In the genomic region with DNA sequence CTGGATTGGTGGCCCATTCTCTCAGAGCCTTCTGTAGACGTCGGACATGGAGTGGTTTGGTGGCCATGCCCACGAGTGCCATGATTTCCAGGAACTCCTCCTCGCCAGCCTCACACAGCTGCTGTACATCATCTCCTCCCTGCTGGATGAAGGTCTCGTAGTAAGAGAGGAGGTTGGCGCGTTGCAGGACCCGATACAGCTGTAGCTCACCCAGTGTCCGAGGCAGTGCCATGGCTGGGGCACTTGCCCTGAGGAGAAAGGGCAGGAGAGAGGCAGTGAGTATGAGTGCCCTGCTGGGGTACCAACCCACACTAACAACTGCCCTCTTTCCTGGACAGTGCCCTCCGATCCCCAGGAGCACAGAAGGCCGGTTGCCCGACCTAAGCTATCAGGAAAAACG, we compare ENCODE assay signal across 10 mouse cellular contexts. TPM values are rescaled to one million over a fixed set of nuclear protein-coding genes. Genes with fewer than 3 reads are reported as not detected.
A peak's percentile ranks its signal among the peaks of the same experiment; 100 is the strongest.
DNase-seq lines count a peak whose midpoint lies in the region; ATAC-seq and TF ChIP-seq lines count a peak whose summit lies in the region.
"Had no signal": no experiment of that assay in that cellular context is flagged by ENCODE, and none has a peak within 500 bp of the region (broad histone marks: within the 10 kb centered on the region; RNA-seq: fewer than 3 reads in every experiment).

No protein-coding gene starts in this region.

- no peak for TF ChIP-seq CTCF in lung, adult 2 months (IDR thresholded peaks at IDR 0.05; ENCODE audit: insufficient read depth, low read length)

- peaks cover 2% of the 10 kb centered on the region; the same call in 1 of the 2 replicates for H3K27me3 ChIP-seq in embryonic facial prominence, embryonic 11.5 days (ENCODE audit: control insufficient read depth, insufficient read depth, low read length)
- peaks cover 89% of the 10 kb centered on the region for H3K27me3 ChIP-seq in hindbrain, embryonic 14.5 days (ENCODE audit: control insufficient read depth, insufficient read depth, low read length)
- H3K27me3 ChIP-seq in midbrain, embryonic 15.5 days (replicated peaks): peaks cover 71% of the 10 kb centered on the region

- peaks cover 2% of the 10 kb centered on the region; the same call in 1 of the 2 replicates for H3K36me3 ChIP-seq in embryonic facial prominence, embryonic 11.5 days (replicated peaks; ENCODE audit: control insufficient read depth, insufficient read depth, low read depth, low read length)
- no peaks in the 10 kb centered on the region for H3K36me3 ChIP-seq in hindbrain, embryonic 14.5 days (replicated peaks; ENCODE audit: control insufficient read depth, insufficient read depth)
- H3K36me3 ChIP-seq in midbrain, embryonic 15.5 days (replicated peaks): no peaks in the 10 kb centered on the region

- WGBS in lung, adult 2 months: 54% methylated on average over 13 of the region's 13 CpGs
- WGBS in embryonic facial prominence, embryonic 11.5 days: 23% methylated on average over 13 of the region's 13 CpGs
- WGBS in hindbrain, embryonic 14.5 days: 9% methylated on average over 13 of the region's 13 CpGs
- WGBS in midbrain, embryonic 15.5 days: 18% methylated on average over 13 of the region's 13 CpGs

- H3K27ac ChIP-seq in embryonic facial prominence, embryonic 11.5 days (replicated peaks; ENCODE audit: low read depth, low read length): no peak overlapping the region
- no peak overlapping the region for H3K27ac ChIP-seq in hindbrain, embryonic 14.5 days
- no peak overlapping the region for H3K27ac ChIP-seq in midbrain, embryonic 15.5 days

- peak overlapping the region; percentile 58 for H3K4me2 ChIP-seq in embryonic facial prominence, embryonic 11.5 days (ENCODE audit: low read depth, low read length)
- peak overlapping the region; percentile 65 for H3K4me2 ChIP-seq in hindbrain, embryonic 14.5 days (replicated peaks)
- H3K4me2 ChIP-seq in midbrain, embryonic 15.5 days: peak overlapping the region; percentile 93; the same call in 1 of the 2 replicates

- H3K9ac ChIP-seq in embryonic facial prominence, embryonic 11.5 days (replicated peaks; ENCODE audit: low read length): peak overlapping the region; percentile 2; the same call in 1 of the 2 replicates
- H3K9ac ChIP-seq in hindbrain, embryonic 14.5 days: no peak overlapping the region
- no peak overlapping the region for H3K9ac ChIP-seq in midbrain, embryonic 15.5 days

- no peak for ATAC-seq in embryonic facial prominence, embryonic 11.5 days (replicated peaks; ENCODE audit: insufficient number of reproducible peaks, low FRiP score, low TSS enrichment, low read depth)
- no peak for ATAC-seq in hindbrain, embryonic 14.5 days (ENCODE audit: low FRiP score)
- no peak for ATAC-seq in midbrain, embryonic 15.5 days (replicated peaks)

- no peak for TF ChIP-seq POLR2A in lung, adult 2 months (IDR thresholded peaks at IDR 0.05; ENCODE audit: borderline replicate concordance, extremely low read depth, low read depth, low read length)

- H3K4me1 ChIP-seq in lung, adult 2 months (ENCODE audit: control insufficient read depth, insufficient read depth, low read length): peaks cover 30% of the 10 kb centered on the region
- H3K4me1 ChIP-seq in embryonic facial prominence, embryonic 11.5 days (ENCODE audit: control insufficient read depth, insufficient read depth, low read length): peaks cover 32% of the 10 kb centered on the region
- H3K4me1 ChIP-seq in hindbrain, embryonic 14.5 days (replicated peaks; ENCODE audit: control insufficient read depth, insufficient read depth, low read length): peaks cover 31% of the 10 kb centered on the region
- H3K4me1 ChIP-seq in midbrain, embryonic 15.5 days: peaks cover 50% of the 10 kb centered on the region

- no peak for DNase-seq in lung, adult 2 months
- no peak for DNase-seq in lung, postnatal 14 days
- no peak for DNase-seq in embryonic facial prominence, embryonic 11.5 days (ENCODE audit: low spot score)
- DNase-seq in hindbrain, embryonic 14.5 days (ENCODE audit: low spot score): no peak
- no peak for DNase-seq in embryo, embryonic 10.5 days (ENCODE audit: low spot score)
- DNase-seq in right cerebral cortex, postnatal 36 days (ENCODE audit: low spot score in 2 of 2): no peak
- no peak for DNase-seq in adrenal gland, postnatal 10 days
- DNase-seq: adrenal gland, adult 2 months had no signal

- peak overlapping the region; percentile 26 for H3K4me3 ChIP-seq in lung, adult 2 months (replicated peaks; ENCODE audit: extremely low read depth, low read depth, low read length)
- peak overlapping the region; percentile 80 for H3K4me3 ChIP-seq in embryonic facial prominence, embryonic 11.5 days (ENCODE audit: low read depth, low read length)
- peak overlapping the region; percentile 40 for H3K4me3 ChIP-seq in hindbrain, embryonic 14.5 days (replicated peaks; ENCODE audit: low read length)
- H3K4me3 ChIP-seq in midbrain, embryonic 15.5 days: 0 out of 2 replicates have a peak overlapping the region, but pooled peaks have one; percentile 56

- H3K9me3 ChIP-seq in embryonic facial prominence, embryonic 11.5 days (replicated peaks; ENCODE audit: control insufficient read depth, low read length): no peaks in the 10 kb centered on the region
- H3K9me3 ChIP-seq in hindbrain, embryonic 14.5 days (ENCODE audit: control insufficient read depth, low read length): no peaks in the 10 kb centered on the region
- H3K9me3 ChIP-seq in midbrain, embryonic 15.5 days: no peaks in the 10 kb centered on the region

RNA-seq across cellular contexts. Expression of a gene that starts 1.8 kb away (rescaled TPM):
- 2.7 and 3.6 TPM in 2 replicates for polyA plus RNA-seq in lung, adult 2 months (2012; rRNA removed)
- 11.2 and 11.7 TPM in 2 replicates for polyA plus RNA-seq in embryonic facial prominence, embryonic 11.5 days (2014; fragmentation: Nextera tagmentation; extraction: Ambion mirVana)
- polyA plus RNA-seq in hindbrain, embryonic 14.5 days (2014; fragmentation: Nextera tagmentation; extraction: Ambion mirVana): 3.3 and 4.3 TPM in 2 replicates
- 3.3 and 3.7 TPM in 2 replicates for polyA plus RNA-seq in midbrain, embryonic 15.5 days (2015; fragmentation: Nextera tagmentation; extraction: Ambion mirVana)
- total RNA-seq in adrenal gland, postnatal 10 days (2021): 1 to 10 TPM; 7.8 to 9.4 TPM

RNA-seq across cellular contexts. Expression of a gene that starts 3.5 kb away (rescaled TPM):
- polyA plus RNA-seq in lung, adult 2 months (2012; rRNA removed): 32.8 and 35.1 TPM in 2 replicates
- polyA plus RNA-seq in embryonic facial prominence, embryonic 11.5 days (2014; fragmentation: Nextera tagmentation; extraction: Ambion mirVana): 8.0 and 9.3 TPM in 2 replicates
- polyA plus RNA-seq in hindbrain, embryonic 14.5 days (2014; fragmentation: Nextera tagmentation; extraction: Ambion mirVana): 2.3 and 2.6 TPM in 2 replicates
- polyA plus RNA-seq in midbrain, embryonic 15.5 days (2015; fragmentation: Nextera tagmentation; extraction: Ambion mirVana): 1.9 and 2.6 TPM in 2 replicates
- total RNA-seq in adrenal gland, postnatal 10 days (2021): 10 to 100 TPM; 19.0 to 24.8 TPM

RNA-seq across cellular contexts. Expression of a gene that starts 22.1 kb away (rescaled TPM):
- 92.3 and 123 TPM in 2 replicates for polyA plus RNA-seq in lung, adult 2 months (2012; rRNA removed)
- 8.1 and 8.2 TPM in 2 replicates for polyA plus RNA-seq in embryonic facial prominence, embryonic 11.5 days (2014; fragmentation: Nextera tagmentation; extraction: Ambion mirVana)
- polyA plus RNA-seq in hindbrain, embryonic 14.5 days (2014; fragmentation: Nextera tagmentation; extraction: Ambion mirVana): 4.7 and 5.5 TPM in 2 replicates
- polyA plus RNA-seq in midbrain, embryonic 15.5 days (2015; fragmentation: Nextera tagmentation; extraction: Ambion mirVana): 5.8 and 5.9 TPM in 2 replicates
- 10 to 100 TPM; 64.7 to 67.8 TPM for total RNA-seq in adrenal gland, postnatal 10 days (2021)

RNA-seq across cellular contexts. Expression of a gene that starts 40.1 kb away (rescaled TPM):
- polyA plus RNA-seq in lung, adult 2 months (2012; rRNA removed): 0.11 and 0.77 TPM in 2 replicates
- 0.40 and 0.55 TPM in 2 replicates for polyA plus RNA-seq in embryonic facial prominence, embryonic 11.5 days (2014; fragmentation: Nextera tagmentation; extraction: Ambion mirVana)
- polyA plus RNA-seq in hindbrain, embryonic 14.5 days (2014; fragmentation: Nextera tagmentation; extraction: Ambion mirVana): 0.37 and 0.76 TPM in 2 replicates
- polyA plus RNA-seq in midbrain, embryonic 15.5 days (2015; fragmentation: Nextera tagmentation; extraction: Ambion mirVana): 0.25 and 0.46 TPM in 2 replicates
- 1 to 10 TPM; 1.0 to 2.2 TPM for total RNA-seq in adrenal gland, postnatal 10 days (2021)
- total RNA-seq: heart, postnatal 10 days had no signal

RNA-seq across cellular contexts. Expression of a gene that starts 43.9 kb away (rescaled TPM):
- polyA plus RNA-seq in lung, adult 2 months (2012; rRNA removed): 215 and 248 TPM in 2 replicates
- 55.5 and 59.0 TPM in 2 replicates for polyA plus RNA-seq in embryonic facial prominence, embryonic 11.5 days (2014; fragmentation: Nextera tagmentation; extraction: Ambion mirVana)
- 118 and 119 TPM in 2 replicates for polyA plus RNA-seq in hindbrain, embryonic 14.5 days (2014; fragmentation: Nextera tagmentation; extraction: Ambion mirVana)
- polyA plus RNA-seq in midbrain, embryonic 15.5 days (2015; fragmentation: Nextera tagmentation; extraction: Ambion mirVana): 117 and 119 TPM in 2 replicates
- 100 to 1,000 TPM; 170 to 208 TPM for total RNA-seq in adrenal gland, postnatal 10 days (2021)

Comparison
In these comparisons a context has a peak if more than half of its experiments do, and no peak if none do; other contexts are left out.
1. H3K4me3 ChIP-seq: peak in every context shown above with its lines; median percentile 80 in embryonic facial prominence, embryonic 11.5 days; 56 in midbrain, embryonic 15.5 days; 40 in hindbrain, embryonic 14.5 days; 26 in lung, adult 2 months.
2. RNA of a gene that starts 22.1 kb away (polyA plus RNA-seq): 92.3 to 123 TPM in lung, adult 2 months; 8.1 to 8.2 TPM in embryonic facial prominence, embryonic 11.5 days, 5.8 to 5.9 TPM in midbrain, embryonic 15.5 days and 4.7 to 5.5 TPM in hindbrain, embryonic 14.5 days; every median in the first group is over 10 times any median in the second.
3. Peak in every context shown above with its lines, with median percentiles within 50 percentile points of each other: H3K4me2 ChIP-seq.